Mouse (Mus musculus): ENCODE data around the gene Matn4.

Matn4 gene

DNA sequence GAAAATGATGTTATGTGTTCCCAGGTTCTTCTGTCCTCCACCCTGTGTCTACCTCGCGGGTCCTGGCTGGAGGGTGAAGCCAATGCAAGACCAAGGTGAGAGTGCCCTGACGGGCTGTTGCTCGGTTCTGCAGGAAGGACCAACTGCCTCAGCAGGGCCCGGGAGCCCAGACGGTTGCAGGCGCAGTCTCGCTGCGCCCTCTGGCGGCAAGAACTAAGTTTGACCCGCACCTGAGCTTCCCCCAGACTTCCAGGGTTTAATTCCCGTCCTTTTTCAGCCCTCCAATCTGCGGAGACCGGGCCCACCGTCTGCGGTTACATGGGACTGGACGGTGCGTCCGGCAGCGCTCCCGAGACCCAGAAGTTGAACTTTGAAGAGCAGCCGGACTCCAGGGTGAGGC lies 2.7 kb upstream of the Matn4 start:
- peak; percentile 41 for DNase-seq

DNA sequence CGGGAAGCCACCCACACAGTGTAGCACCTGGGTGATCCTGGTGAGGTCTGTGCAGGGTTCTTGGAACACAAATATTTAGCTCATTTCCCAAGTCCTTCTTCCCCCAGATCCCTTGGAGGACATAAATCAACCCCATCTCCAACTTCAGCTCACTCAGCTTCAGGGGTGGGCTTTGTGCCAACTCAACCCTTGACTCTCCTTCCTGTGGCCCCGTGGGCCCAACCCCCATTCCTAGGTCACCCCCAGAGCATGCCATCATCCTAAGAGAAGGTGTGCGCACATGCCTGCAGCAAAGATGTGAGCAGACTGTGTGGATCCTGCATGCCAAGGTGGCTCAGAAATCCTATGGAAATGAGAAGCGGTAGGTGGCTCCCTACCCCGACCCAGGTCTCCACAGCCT lies 559 bp upstream of the Matn4 start:
- DNase-seq = no peak

DNA sequence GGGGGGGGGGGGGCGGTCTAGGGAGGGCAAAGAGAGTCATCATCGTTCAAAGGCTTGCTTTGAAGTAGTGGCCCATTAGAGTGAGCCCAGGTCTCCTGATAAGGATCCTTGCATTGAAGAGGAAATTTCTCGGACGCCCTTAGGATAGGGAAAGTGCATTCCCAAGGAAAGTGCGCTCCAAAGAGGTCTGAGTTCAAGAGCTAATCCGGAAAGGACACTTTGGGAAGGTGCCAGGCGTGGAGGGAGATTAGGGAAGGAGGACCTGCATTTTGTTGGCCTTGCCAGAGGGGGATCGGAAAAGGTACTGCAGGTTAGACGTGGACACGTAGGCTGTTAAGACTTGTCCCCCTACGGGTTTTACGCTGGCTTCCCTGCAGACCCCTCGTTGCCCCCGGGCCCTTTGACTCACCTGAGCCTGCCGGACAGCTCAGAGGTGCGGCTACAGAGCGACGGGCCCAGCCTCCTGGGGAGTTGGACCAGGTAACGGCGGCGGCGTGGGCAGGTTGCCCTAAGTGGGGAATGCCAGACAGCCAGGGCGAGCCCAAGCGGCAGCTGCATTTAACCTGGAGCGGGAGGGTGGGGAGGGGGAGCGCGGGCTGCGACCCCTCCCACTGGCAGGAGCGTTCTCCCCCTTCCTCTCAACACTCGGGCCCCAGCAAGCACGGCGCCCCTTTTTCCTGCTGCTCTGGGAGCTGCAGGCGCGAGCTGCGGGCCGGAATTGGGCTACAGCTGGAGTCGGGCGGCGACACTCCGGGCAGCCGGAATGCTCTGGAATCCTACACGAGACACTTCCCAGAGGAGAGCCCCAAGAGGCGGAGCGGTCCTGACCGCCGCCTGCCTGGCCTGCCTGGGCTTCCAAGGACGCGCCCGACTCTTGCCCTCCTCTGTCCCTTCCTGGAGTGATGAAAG lies 624 bp downstream of the Matn4 start:
- DNase-seq = no peak

DNA sequence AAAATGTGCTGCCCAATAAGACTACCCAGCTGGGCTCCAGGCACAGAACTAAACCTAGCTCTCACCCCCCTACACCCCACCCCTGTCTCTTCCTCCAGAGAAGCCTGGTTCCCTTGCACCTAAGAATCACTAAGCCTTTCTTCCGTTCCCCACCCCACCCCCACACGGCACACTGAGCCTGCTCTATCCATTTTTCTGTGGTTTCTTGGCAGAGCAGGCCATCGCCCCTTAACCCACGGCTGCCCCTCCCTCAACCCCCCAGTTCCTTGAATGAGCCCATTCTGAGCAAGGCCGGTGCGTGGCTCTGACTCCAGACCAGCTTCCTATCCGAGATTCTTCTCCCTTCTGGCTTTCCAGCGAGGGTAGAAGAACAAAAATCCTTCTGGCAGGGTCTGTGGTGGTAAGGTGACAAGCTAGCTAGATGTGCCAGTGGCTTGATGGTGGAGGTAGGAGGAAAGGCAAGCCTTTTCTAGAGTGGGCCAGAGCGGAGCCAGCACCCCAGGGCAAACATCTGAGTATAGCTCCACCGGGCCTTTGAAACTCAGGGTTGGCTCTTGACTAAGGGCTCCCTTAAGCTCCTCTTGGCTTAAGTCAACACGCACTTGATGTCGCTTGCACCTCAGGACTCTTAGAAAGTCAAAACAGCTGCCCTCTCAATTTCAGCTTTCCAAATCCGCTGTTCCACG lies 1.4 kb downstream of the Matn4 start:
- DNase-seq = no peak

DNA sequence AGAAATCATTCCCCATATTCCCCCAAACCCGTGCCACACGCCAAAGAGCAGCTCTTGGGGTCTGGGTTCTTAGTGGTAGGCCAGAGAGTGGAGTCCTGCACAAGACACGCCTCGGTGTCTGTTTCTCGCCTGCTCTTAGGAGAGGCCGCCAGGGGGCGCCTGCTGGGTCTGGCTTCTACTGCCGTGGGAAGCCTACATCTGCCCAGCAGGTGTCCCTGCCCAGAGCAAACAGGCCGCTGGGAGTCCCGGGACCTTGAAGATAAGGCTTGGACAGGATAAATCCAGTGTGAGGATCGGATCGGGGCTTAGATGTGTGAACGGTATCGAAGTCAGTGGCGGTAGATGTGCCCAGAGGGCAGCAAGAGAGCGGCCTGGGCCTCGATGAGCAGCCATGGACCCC lies 2.1 kb downstream of the Matn4 start, which contains the start of gene Rbpjl:
Gene Rbpjl (plus strand): TSS at position 236 of the 400 bp plus-strand sequence.
- DNase-seq = peak; percentile 59

DNA sequence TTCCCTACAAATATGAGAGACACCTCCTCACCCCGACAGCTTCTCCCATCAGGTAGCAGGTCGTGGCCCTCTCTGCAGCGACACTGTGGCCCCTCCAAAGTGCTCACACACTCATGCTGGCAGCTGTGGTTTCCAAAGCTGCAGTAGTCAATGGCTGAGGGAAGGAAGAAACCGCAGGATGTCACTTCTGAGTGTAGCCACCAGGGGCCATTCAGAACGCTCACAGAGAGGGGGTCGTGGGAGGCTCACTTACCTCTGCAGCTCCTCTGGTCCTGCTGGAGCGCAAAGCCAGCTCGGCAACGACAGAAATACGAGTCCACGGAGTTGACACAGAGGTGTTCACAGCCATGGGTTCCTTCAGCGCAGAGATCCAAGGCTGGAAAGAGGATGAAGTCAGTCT lies 8.0 kb downstream of the Matn4 start:
- no peak for DNase-seq

DNA sequence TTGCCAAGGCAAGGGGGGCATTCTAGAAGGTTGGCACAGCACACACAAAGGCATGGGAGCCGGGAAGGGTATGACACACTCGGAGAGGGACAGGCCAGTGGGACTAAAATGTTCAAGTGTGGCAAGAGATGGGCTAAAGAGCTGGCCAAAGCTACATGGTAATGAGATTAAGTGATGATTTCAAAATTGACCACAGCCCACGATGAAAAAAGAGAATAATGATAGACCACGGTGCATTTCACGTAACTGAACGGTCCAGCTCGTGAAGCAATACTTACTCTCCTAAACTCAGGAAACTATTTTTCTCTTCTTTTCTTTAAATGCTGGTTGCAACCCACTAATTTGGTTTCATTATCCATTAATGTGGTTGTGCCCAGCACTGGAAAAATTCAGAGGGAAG lies 8.9 kb downstream of the Matn4 start:
- no peak for DNase-seq

DNA sequence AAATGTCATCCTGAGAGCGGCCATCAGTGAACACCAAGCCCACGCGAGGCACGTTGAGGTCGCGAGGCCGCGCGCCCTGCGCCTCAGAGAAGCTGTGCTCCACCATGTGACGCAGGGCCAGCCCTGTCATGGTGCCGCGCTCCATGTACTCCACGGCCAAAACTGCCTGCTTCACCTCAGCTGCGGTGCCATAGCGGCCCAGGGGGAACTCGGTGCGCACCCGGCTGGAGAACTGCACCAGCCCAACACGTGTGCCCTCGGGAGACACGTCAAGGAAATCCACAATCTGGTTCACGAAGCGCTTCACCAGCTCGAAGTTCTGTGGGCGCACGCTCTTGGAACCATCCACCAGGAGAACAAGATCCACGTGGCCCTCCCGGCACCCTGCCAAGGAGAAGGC lies 11.8 kb downstream of the Matn4 start:
- no peak for DNase-seq

DNA sequence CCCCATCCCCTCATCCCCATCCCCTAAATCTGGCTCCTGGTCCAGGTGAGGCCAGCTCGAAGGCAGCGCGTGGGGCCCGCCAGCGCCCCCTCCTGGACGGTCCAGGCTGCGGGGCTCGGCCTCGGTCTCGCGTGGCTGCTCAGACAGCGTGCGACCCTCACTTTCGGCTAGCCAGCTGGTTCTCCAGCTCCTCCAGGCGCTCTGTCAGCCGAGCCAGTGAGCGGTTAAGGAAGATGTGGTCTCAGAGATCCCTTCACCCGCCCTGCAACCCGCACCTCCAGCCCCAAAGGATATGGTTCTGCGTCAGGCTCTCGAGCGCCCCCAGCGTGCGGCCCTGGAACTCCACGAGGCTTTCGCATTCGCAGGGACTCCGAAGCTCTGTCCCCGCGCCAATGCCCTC lies 15.5 kb downstream of the Matn4 start:
- peak; percentile 78 for DNase-seq

DNA sequence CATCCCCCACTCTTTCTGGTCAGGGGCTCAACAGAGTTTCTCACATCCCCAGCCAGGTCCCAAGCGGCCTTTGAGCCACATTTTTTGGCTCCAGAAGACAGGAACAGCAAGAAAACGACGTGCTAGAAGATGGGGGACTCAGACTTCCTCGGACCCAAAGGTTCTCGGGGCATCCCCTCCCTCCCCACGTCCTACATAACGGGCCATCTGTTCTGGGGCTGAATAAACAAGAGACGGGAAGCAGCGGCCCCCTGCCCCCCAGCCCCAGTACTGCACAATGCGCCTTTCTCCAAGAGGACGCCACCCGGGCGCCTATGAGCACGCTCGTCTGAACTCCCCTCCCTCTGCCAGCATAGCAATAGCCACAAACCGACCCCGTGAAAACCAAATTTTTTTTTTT lies 15.9 kb downstream of the Matn4 start, which contains the start of gene Slpi:
Gene Slpi (minus strand): TSS at position 76 of the 400 bp plus-strand sequence.
- no peak for DNase-seq

DNA sequence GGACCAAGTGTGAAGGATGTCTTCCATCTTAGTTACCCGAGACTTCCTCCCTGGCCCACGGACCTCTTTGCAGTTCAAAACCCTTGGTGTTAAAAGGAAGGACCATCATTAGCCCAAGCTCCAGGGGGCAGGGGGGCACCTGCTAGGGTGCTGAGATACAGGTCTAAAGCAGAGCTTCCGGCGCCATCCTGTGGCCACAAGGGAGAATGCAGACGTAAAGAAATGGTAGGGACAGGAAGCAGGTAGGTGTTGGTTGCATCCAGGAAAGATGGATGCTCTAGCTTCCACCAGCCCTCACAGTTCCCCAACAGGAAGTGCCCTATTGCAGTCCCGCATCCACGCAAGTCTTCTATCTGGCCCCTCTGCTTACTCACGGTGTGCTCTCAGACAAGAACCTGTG lies 18.0 kb downstream of the Matn4 start:
- peak; percentile 21 for DNase-seq

DNA sequence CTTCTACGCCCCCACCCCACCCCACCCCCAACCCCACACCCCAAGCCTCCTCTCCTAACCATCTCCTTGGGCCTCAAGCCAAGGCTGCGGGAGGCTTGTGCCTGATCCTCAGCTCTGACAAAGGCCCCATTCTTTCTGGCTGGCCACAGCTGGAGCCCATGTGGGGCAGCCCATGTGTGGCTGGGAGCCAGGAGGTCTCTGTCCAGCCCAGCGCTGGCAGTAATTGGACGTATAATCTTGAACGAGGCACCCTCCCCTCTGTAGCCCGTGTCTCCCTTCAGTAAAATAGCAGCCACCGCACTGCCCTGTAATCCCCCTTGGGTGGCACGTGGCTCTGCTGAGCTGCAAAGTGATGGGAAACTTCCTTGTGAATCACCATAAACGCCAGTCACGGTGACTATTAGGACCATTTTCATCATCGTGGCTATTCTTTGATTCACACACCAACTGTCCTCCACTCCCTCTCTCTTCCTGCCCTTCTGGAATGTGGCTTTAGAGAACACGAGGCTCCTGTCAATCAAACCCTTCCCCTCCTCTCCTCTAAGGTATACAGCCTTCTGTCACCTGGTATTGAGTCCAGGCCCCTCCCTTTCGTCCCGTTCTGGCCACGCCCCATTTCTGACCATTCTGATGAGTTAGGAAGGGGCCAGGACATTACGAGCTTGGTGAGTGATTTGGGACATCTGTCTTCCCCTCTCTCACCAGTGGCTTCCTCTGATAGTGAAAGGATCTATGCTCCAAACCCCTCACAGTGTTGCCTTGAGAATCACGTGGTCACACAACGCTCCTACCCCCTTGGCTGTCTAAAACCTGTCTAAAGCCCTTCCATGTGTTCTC lies 18.8 kb downstream of the Matn4 start:
- DNase-seq = no peak

DNA sequence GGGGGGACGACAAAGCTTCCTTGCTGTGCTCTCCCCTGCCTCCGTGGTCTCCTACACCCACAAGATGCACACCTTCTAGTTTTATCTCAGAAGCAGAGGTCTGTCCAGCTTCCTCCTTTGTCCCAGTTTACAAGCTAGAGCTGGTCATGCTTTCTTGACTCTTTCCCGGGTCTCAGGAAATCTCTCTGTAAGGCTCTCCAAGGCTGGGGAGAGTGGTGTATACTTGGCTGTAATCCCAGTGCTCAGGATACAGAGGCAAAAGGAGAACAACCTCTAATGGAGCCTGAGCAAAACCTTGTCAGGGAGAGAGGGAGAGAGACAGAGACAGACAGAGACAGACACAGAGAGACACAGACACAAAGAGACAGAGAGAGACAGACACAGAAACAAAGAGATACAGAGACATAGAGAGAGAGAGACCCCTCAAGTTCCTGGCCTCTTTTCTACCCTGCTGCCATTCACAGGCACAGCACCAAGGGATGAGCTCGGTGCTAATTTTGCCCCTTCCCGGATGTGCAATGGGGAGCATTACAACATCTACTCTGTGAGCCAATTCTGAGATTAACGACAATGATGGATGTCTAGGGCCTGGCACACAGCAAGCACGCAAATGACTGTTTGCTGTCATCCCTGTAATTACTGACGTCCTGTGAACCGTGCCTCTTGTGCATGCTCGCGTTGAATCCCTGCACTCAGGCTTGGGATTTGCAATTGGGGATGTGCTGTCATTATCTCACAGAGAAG lies 21.1 kb downstream of the Matn4 start:
- no peak for DNase-seq

DNA sequence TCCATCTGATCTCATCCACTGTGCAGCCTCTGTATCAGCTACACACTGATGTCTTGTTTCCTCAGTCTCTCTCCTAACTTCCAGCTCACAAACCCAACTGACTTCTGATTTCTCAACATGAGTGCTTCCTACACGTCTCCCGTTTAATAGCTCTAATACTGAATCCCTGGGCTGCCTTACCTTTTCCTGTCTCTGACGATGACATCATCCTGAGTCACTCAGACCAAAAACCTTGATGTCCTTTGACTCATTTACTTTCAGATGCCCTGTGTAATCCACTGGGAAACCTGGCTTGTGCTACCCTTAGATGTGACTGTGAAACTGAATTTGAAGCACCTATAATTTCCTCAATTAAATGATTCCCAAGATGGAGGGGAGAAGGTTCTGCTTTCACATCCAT lies 22.0 kb downstream of the Matn4 start:
- DNase-seq = no peak

DNA sequence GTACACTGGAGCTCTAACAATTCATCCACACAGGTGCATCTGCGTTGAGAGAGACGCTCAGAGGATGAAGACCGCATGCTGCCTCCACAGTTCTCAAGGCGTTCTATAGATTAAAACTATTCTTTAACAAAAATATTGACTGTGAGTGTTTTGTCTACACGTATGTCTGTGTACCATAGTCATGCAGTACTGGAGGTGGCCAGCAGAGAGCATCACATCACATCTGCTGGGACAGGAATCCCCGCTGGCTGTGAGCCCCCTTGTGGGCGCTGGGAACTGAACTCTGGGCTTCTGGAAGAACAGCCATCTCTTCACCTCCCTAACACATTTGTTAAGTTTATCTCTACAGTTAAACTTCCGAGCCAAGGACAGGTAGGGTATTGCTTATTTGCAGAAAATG lies 23.2 kb downstream of the Matn4 start:
- DNase-seq = peak; percentile 20

DNA sequence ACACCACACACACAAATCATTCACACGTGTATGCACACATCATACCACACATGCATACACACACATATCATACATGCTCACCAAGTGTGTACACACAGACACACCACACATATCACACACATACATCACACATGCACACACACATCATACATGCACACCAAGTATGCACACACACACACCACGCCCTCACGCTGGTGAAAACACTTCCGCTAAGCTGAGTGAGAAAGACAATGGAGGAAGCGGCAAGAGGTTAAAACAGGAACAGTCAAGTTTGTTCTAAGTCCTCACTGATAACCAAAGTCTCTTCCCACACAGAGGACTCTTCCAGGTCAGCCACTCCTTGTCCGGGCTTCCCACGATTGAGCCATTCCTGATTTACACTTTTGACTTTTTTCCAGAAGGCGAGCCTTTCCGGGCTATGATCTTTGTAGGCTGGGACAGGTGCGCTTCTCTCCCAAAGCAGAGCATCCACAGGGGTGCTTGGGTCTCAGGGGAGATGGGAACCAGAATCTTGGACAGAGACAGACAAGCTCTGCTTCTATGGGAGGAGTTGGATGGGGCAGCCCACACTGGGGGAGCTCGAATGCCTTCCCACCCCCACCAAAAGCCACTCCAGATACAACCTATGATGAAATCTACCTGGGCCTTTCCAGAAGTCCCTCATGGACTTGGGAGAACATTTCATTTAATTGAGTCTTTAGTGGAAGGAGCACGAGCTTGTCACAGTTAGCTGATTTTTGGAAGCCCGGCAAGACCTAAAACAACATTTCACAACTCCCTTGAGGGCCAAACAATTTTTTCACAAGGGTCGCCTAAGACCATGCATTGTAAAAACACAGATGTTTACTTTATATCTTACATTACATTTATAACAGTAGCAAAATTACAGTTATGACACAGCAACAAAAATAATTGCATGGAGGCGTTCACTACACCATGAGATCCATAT lies 27.2 kb downstream of the Matn4 start:
- no peak for DNase-seq

DNA sequence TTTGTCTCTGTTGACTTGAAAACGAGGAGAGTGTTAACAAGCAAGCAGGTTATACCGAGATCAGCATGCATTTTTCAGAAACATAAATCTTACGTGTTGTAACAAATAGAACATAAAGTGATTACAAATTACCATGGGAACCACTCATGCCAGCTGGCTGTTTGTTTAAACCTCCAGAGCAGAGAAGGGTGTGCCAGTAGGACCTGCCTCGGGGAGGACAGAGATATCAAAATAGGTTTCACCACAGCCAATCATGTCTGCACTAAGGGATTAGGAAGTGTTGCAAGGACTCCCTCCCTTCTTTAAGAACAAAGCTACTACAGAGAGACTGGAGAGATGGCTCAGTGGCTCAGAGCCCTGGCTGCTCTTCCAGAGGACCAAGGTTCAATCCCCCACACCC lies 31.8 kb downstream of the Matn4 start:
- DNase-seq = no peak

DNA sequence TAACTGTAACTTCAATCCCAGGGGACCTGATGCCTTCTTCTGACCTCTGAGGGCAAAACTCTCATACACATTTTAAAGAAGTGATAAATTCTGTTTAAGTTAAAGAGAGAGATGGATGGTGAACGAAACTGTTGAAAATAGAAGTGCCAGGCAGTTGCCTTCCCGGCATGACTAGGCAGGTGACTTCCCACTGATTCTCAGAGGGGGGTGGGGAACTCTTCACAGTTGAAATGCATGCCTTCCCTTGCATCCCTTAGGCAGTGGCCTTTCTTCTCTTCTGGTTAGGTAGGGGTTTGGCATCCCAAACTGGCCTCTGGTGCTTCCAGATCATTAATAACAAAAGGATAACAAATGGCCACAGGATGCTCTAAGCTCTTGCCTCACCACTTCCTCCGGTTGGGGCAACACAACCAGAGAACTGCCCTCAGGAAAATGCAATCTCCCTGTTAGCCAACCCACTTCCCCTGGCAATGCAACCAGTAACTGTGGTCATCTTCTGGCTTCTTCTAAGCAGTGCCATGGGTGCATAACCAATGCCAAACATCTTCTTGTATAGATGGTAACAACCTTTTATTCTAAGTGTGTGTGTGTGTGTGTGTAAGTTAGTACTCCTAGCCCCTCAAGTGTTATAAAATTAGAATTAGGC lies 32.4 kb downstream of the Matn4 start:
- DNase-seq = no peak

DNA sequence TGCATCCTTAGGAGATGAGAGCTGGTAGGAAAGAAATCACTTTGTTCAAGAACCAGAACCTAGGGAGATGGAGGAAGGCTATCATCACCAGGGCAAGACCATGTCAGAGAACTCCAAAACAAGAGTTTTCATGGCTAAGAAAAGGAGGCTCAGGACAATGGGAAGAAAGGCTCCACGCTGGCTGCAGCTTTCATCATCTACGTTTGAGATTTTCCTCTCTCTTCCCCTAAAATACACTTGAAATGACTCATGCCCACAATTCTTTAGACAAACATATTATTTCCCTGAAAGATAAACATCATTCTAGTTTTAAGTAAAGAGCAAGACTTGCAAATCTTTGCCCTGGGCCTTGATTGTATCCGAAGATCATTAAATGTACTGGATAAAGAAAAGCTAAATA lies 33.6 kb downstream of the Matn4 start:
- DNase-seq = no peak

DNA sequence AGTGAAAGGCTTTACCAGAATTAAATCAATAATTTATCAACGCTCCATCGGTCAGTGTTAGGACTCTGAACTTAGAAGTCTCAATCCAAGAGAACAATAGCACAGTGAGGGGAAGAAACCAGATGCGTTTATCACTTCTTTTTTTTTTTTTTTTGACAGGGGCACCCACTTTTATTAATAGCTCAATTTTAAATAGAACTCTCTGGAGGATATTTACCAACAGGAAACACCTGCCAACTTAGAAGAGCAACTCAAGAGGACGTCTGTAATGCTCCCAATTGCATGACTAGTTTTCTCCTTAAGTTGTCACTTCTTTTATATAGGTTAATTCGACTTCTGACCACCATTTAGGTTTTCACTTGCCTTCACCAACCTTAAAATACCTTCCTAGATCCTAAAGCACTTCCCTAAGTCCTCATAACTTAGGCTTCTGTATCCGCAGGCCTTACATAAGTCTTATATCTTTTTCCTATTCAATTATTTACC lies 36.3 kb downstream of the Matn4 start:
- no peak for DNase-seq

DNA sequence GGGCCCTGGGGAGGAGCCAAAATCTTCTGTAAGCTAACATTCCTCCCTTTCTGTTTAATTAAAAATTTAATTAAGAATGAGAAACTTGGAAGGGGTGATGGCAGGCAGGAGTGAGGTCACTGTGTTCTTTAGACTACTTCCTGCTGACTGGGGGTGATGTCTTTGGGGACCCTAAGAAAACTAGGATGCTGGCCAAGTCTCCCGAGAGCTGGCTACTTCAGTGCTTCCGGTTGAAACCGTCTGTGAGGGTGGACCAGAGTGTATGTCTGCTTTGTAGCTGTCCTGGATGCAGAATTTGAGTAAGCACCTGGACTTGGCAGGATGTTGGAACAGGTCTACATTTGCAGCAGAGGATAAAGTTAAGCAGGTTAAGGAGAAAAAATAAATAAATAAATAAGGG lies 38.0 kb downstream of the Matn4 start:
- DNase-seq = no peak

All from thymus, postnatal 25 days (tissue).